Mouse (Mus musculus): ENCODE measurements at regions not wholly inside any gene's neighbourhood (a gene's known extent, or its start where the extent isn't known, plus 50 kb on each side); places are given as distances from the start of the nearest gene placed in this dataset.

DNA sequence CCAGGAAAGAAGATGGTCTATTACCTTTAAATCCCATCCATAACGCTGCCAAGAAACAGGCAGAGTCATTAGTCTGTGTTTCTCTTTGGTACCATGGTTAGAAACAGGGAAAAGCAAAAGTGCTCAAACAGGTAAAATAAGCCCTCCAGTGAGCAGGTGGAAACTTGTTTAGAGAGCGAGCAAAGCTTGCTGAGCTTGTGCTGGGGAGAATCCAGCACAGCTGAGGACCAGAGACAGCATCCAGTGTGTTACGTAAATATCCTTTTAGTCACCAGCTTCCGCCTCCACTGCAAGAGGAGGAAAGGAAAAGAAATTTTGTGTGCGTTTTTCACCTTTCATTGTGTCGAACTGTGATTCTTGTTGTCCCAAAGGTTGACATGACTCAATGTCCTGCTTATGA, 586.0 kb upstream of the A1bg start:
- DNase-seq (ENCODE audit: low spot score), result no peak

DNA sequence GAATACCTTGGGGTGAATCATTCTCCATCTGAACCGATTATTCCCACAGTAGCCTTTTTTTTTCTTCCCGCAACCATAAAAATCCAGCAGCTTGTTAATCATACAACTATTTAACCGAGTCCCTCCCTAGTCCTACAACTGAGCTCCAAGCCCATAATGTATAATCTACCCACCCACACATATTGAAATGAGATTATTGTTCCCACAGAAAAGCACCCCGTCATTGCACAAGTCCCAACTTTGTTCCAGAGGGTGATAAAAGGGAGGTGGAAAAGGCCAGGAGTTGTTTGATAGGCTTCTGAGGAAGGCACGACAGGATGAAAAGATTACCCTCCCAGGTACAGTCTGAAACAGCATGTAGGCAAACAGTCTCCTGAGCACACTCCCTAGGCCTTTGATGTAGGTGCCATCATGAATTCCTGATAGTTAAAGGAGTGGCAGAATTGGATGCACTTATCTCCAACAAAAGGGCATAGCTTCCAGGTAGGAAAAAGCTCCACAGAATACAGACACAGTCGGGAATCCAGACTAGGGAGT, 583.6 kb upstream of the A1bg start:
- no peak for DNase-seq (ENCODE audit: low spot score)

DNA sequence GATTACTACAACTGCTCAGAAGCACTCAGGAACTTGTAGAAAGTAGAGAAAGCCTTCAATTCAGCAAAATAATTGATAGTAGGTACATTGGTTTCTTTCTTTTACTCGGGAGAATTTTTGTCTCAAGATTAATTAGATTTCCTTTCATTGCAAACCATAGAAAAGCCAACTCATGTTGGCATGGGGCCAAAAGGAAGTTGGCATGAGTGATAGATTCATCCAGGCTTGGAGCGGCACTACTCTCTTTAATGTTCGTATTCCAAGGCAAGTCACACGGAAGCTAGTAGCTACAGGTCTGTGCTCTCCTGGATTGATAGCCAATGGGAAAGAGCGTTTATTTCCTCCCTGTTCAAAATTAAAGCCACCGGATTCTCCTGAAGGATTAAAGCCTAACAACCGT, 580.6 kb upstream of the A1bg start:
- DNase-seq (ENCODE audit: low spot score), result no peak

DNA sequence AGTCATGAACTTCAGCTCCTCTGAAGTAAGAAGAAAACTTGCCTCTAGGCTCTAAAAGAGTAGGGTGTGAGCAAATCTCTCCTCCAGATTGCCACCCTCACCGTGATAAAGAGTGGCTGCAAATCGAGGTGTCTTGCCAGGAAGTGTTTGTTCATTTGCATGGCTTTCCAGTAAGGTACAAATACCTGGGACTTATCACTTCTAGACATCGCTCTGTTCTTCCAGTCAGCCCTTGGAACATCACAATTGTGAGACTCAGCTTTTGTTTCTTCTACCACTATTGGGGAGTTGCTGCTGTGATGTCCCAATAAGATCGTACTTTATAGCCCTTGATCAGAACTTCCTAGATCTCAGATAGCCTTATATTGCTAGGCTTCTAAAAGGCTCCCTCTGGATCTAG, 566.9 kb upstream of the A1bg start:
- no peak for DNase-seq (ENCODE audit: low spot score)

DNA sequence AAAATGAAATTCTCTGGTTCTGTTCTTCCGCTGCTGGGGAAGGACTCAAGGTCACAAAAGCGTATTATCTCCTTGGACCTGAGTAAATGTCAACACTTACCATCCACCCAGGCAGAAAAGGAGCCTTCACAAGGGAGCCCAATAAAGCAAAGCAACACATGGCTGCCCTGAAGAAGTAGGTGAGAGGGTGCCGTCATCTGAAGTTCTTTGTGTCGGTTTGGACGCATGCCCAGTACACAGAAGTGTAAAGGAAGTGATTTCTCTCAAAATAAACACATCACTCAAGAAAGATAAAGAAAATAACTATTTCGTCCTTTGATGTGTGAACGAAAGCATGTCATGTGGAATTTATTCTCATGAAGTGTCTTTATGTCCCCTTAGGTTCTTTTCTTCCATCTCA, 559.0 kb upstream of the A1bg start:
- no peak for DNase-seq (ENCODE audit: low spot score)

DNA sequence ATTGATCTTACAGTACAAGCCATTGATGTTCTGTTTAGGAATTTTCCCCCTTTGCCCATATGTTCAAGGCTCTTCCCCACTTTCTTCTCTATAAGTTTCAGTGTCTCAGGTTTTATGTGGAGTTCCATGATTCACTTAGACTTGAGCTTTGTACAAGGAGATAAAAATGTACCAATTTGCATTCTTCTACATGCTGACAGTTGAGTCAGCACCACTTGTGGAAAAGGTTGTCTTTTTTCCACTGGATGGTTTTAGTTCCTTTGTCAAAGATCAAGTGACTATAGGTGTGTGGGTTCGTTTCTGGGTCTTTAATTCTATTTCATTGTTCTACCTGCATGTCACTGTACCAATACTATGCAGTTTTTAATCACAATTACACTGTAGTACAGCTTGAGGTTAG, 551.1 kb upstream of the A1bg start:
- no peak for DNase-seq (ENCODE audit: low spot score)

- no peak for DNase-seq (ENCODE audit: low spot score)
These were observed 532.2 kb upstream of the A1bg start for GRCm38 (mm10) chr15:61455042-61455441.

GRCm38 (mm10) chr15:61454350-61454671, 531.5 kb upstream of the A1bg start:
- DNase-seq (ENCODE audit: low spot score), result no peak

DNA sequence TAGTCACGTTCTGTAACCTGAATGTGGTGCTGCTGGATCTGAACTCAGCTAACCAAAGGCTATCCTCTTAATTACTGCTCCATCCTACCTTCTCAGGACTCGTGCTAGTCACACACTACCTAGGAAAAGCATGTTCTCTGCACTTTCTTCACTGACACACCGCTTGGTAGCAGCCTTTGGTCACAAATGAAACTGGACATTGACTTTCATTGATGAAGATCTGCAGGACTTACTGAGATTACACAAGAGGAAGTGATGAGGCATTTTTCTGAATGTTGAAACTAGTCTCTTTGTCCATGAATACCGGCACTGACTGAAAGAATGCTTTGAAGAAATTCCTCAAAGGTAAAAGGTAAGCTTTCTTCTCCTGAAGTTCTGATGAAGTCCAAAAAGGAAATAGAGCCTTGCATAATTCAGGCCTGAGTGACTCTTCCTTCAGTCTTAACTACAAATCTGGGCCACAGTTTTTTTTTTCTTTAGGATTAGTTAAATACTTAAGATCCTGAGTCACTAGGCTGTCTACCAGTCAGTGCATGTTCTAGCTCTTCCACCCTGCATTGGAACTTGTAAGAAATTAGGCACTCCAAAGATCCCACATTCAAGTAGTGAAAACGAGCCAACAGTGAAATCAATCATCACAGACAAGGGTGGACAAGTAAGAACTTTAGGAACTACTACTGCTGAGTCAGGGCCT, 531.0 kb upstream of the A1bg start:
- no peak for DNase-seq (ENCODE audit: low spot score)

DNA sequence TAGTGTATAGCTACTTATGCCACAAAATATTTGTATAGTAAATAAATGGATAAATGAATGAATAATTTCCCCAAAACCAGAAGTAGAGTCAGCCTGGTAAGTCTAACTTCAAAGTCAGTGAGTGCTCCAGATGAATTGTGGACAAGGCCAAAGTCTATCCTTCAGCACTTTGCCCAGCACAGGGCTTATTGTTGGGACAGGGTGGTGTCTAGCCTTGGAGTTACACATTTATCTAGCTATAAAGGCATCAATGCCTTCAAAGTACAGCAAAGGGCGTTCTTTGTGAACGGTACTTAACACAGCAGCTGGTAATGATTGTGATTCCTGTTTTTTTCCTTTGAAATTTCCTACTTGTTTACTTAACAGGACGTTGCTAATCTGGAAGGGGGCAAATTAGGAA, 527.4 kb upstream of the A1bg start:
- no peak for DNase-seq (ENCODE audit: low spot score)

DNA sequence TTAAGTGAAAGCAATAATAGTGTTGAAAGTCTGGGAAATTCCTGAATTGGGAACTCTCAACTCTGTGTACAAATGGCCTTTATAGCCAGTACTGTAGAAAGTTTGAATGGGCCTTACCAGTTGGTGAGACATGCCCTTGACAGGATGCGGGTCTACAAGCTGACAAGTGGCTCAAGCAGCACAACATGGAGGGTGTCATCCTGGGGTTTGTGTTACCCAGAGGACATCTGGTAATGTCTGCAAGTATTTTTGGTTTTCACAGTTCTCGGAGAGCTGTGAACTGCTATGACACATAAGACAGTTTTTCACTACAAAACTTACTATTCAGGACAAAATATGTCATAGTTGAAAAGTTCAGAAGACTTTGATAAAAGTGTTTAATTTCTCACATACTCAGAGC, 525.7 kb upstream of the A1bg start:
- no peak for DNase-seq (ENCODE audit: low spot score)

GRCm38 (mm10) chr15:61446053-61446840, 523.4 kb upstream of the A1bg start:
- DNase-seq (ENCODE audit: low spot score), result no peak

DNA sequence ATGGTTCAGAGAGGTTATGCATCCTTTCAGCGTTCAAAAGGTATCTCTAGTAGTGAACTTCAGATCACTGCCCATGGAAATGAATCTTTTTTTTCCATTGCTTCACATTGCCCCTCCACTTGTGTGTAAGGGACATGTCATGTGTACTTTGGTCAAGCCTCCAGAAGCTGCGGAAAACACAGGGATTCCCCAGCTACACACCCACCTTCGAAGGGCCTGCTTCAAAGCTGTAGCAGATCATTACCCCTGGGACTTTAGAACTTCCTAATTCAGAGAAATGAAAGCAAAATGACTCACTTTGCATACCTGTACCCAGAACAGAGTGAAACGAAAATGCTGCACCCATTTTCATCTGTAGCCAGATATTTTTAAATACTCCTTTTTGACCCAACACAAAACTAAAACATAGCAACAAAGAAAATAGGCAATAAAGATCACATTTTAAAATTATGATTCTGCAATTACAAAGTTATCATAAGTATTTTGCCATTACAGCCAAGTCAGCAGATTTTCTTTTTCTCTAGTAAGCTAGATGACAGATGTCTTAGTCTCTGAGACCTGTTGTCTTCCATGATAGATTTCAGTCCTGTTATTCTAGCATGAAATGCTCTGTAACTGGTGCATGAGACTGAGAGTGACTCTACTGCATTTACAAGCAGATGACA, 519.1 kb upstream of the A1bg start:
- DNase-seq (ENCODE audit: low spot score), result peak; percentile 37

GRCm38 (mm10) chr15:61441012-61441411, 518.2 kb upstream of the A1bg start:
- DNase-seq (ENCODE audit: low spot score), result no peak

DNA sequence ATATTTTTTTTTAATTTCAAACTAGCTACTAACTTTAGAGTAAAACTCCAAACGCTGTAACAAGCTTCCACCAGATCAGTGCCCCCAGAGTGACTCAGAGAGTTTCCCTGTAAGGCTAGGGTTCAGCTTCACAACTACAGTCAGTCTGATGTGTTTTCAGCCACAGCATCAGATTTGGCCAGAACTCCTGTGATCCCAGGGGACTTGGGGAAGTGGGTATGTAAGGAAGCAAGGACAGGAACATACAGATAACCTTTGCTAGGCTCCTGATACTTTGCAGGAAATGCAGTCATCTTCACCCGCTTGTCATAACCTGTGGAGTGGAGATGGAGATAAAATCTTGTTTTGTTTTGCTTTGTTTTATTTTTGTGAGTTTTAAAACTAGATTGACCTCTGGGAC, 517.5 kb upstream of the A1bg start:
- DNase-seq (ENCODE audit: low spot score), result no peak

GRCm38 (mm10) chr15:61439623-61440170, 516.9 kb upstream of the A1bg start:
- no peak for DNase-seq (ENCODE audit: low spot score)

DNA sequence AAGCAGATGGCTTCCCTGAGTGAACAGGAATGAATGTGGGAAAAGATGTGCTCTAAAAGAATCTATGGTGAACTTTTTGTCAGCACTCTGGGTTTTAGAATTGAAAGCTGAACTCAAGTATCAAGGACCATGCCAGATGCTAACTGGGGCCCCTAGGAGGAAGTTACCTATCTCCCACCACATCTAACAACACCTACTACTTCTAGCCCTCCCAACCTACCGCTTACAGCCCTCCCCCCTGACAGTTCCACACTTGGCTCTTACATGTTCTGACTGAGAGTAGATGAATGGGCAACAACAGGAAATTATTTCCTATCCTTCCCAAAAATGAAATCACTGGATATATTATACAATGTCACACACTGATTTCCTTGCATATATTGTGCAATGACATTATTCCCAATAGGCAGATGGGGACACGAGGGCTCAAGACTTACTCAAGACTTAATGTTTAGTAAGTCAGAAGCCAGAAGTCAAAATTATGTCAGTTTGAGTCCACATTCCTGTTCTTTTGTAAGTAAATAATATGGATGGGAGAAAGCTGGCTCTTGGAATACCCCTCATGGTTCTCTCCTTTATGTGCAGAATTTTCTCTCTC, 506.1 kb upstream of the A1bg start:
- no peak for DNase-seq (ENCODE audit: low spot score)

- no peak for DNase-seq (ENCODE audit: low spot score)
These were observed 500.2 kb upstream of the A1bg start for GRCm38 (mm10) chr15:61422989-61423388.

DNA sequence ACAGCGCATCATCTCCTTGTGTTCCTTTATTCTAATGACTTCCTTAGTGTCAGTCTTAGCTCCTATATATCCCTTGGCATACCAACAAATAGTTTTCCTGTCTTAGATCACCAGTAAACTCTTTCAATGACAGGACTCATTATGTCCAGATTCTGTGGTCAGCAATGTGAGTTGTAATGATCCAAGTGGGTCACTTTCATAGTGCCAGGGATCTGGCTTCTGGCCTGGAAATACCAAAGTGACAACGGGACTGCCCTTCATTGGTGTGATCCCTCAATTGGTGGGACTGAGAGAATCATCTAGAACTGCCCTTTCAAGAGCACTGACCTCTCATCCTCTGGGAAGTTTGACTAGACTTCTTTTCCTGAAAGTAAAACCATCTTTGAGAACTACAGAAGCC, 494.7 kb upstream of the A1bg start:
- DNase-seq (ENCODE audit: low spot score), result no peak

DNA sequence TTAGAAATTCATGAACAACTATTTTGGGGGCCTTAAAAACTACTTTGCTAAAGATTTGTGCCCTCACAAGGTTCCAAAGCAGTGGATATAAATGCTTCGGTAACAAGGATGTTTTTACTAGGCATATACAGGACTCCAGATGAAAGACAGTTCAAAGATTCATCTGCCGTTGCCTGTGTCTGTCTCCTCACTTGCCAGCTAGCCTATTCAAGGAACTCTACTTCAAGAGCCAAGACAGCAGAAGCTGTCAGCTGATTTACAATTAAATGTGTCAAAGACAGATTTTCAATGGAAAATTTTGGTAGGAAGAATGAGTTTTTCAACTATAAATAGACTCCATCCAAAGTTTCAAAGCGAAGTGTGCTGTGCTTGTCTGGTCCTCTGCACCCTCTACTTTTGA, 494.0 kb upstream of the A1bg start:
- no peak for DNase-seq (ENCODE audit: low spot score)

GRCm38 (mm10) chr15:61415626-61416025, 492.8 kb upstream of the A1bg start:
- no peak for DNase-seq (ENCODE audit: low spot score)

DNA sequence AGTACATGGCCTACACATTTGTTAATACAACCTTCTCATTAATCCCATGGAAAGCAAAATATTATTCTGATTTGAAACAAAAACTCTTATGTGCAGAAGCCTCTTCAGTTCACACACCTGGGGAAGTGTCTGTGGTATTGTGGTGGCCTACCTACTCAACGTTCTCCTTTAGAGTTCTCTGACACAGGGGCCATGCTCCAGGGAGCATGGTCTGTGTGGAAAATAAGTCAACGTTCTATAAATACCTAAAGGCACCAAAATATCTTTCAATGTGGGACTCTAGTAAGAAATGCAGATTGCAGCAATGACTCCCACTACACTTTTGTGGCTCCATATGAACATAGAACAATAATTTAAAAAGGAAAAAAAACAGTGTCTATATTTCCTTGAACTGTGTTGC, 489.0 kb upstream of the A1bg start:
- no peak for DNase-seq (ENCODE audit: low spot score)

- DNase-seq (ENCODE audit: low spot score), result no peak
These were observed 488.0 kb upstream of the A1bg start for GRCm38 (mm10) chr15:61410789-61411188.
